8 mouse cellular contexts compared by ENCODE assay signal in genomic region chr5:34186391-34186790, GRCm38 (mm10). TPM values are rescaled to one million over a fixed set of nuclear protein-coding genes. Genes with fewer than 3 reads are reported as not detected.
DNase-seq lines count a peak whose midpoint lies in the region; ATAC-seq and TF ChIP-seq lines count a peak whose summit lies in the region.

No protein-coding gene starts in this region.

- H3K4me2 ChIP-seq in heart, embryonic 11.5 days = peak overlapping the region; percentile 90
- H3K4me2 ChIP-seq in forebrain, embryonic 15.5 days (replicated peaks) = peak overlapping the region; percentile 94
- H3K4me2 ChIP-seq in limb, embryonic 13.5 days (replicated peaks) = peak overlapping the region; percentile 85
- peak overlapping the region; percentile 96 for H3K4me2 ChIP-seq in neural tube, embryonic 13.5 days

- H3K4me1 ChIP-seq in heart, embryonic 11.5 days (ENCODE audit: control insufficient read depth, insufficient read depth, low read length) = peaks cover 51% of the 10 kb centered on the region
- H3K4me1 ChIP-seq in G1E (ENCODE audit: insufficient read depth, low read depth, low read length) = peaks cover 42% of the 10 kb centered on the region
- H3K4me1 ChIP-seq in forebrain, embryonic 15.5 days = peaks cover 46% of the 10 kb centered on the region
- H3K4me1 ChIP-seq in limb, embryonic 13.5 days = peaks cover 52% of the 10 kb centered on the region
- H3K4me1 ChIP-seq in neural tube, embryonic 13.5 days (replicated peaks) = peaks cover 61% of the 10 kb centered on the region

- intact Hi-C loops in heart, postnatal 25 days (cut with DNase I) = no loop called here
- intact Hi-C loops in left cerebral cortex, postnatal 14 days (cut with DNase I) = loop anchor here (10.0 kb wide), 1 partner anchor 92 kb away; no protein-coding TSS in a partner anchor

- peak overlapping the region; percentile 90 for H3K9ac ChIP-seq in heart, embryonic 11.5 days (ENCODE audit: low read depth, low read length)
- peak overlapping the region; percentile 77 for H3K9ac ChIP-seq in forebrain, embryonic 15.5 days (replicated peaks)
- H3K9ac ChIP-seq in limb, embryonic 13.5 days = peak overlapping the region; percentile 87
- H3K9ac ChIP-seq in neural tube, embryonic 13.5 days = peak overlapping the region; percentile 85

- no peaks in the 10 kb centered on the region for H3K27me3 ChIP-seq in heart, embryonic 11.5 days (ENCODE audit: control insufficient read depth, insufficient read depth, low read length)
- H3K27me3 ChIP-seq in G1E (ENCODE audit: insufficient read depth, low read length) = peaks cover 23% of the 10 kb centered on the region
- H3K27me3 ChIP-seq in forebrain, embryonic 15.5 days = peaks cover 5% of the 10 kb centered on the region; the same call in 1 of the 2 replicates
- H3K27me3 ChIP-seq in limb, embryonic 13.5 days = no peaks in the 10 kb centered on the region
- H3K27me3 ChIP-seq in neural tube, embryonic 13.5 days = no peaks in the 10 kb centered on the region

- peak overlapping the region; percentile 91; the same call in 1 of the 2 replicates for H3K27ac ChIP-seq in heart, embryonic 11.5 days (ENCODE audit: low read depth, low read length)
- H3K27ac ChIP-seq in forebrain, embryonic 15.5 days (replicated peaks) = no peak overlapping the region
- H3K27ac ChIP-seq in limb, embryonic 13.5 days = peak overlapping the region; percentile 92; the same call in 1 of the 2 replicates
- peak overlapping the region; percentile 91; the same call in 1 of the 2 replicates for H3K27ac ChIP-seq in neural tube, embryonic 13.5 days (replicated peaks)

- ATAC-seq in heart, embryonic 11.5 days (replicated peaks; ENCODE audit: insufficient number of reproducible peaks, low FRiP score, low TSS enrichment) = no peak
- ATAC-seq in G1E (ENCODE audit: extremely low read depth, insufficient number of reproducible peaks, low FRiP score, poor library complexity, severe bottlenecking) = no peak
- no peak for ATAC-seq in forebrain, embryonic 15.5 days (replicated peaks)
- ATAC-seq in limb, embryonic 13.5 days (ENCODE audit: low FRiP score, low read depth) = no peak
- ATAC-seq in neural tube, embryonic 13.5 days (ENCODE audit: low read depth) = no peak

- H3K4me3 ChIP-seq in heart, embryonic 11.5 days (ENCODE audit: low read depth, low read length) = peak overlapping the region; percentile 92
- peak overlapping the region; percentile 83 for H3K4me3 ChIP-seq in G1E (ENCODE audit: low read depth, low read length)
- peak overlapping the region; percentile 95 for H3K4me3 ChIP-seq in forebrain, embryonic 15.5 days
- peak overlapping the region; percentile 96 for H3K4me3 ChIP-seq in limb, embryonic 13.5 days
- H3K4me3 ChIP-seq in neural tube, embryonic 13.5 days = peak overlapping the region; percentile 87

- no peak for TF ChIP-seq CTCF in G1E (IDR thresholded peaks at IDR 0.05; ENCODE audit: low read depth, low read length)

- no peak for DNase-seq in heart, postnatal 25 days (ENCODE audit: low spot score)
- DNase-seq in G1E (ENCODE audit: low spot score) = no peak
- no peak for DNase-seq in left cerebral cortex, postnatal 14 days (ENCODE audit: low spot score in 2 of 2)
- no peak for DNase-seq in embryo, embryonic 10 days (ENCODE audit: low spot score)

- 69% methylated on average over 2 of the region's 2 CpGs for WGBS in heart, embryonic 11.5 days (ENCODE audit: insufficient replicate concordance)
- WGBS in forebrain, embryonic 15.5 days = 72% methylated on average over 2 of the region's 2 CpGs
- WGBS in limb, embryonic 13.5 days = 68% methylated on average over 2 of the region's 2 CpGs
- WGBS in neural tube, embryonic 13.5 days = 67% methylated on average over 2 of the region's 2 CpGs

- peaks cover 3% of the 10 kb centered on the region; the same call in 1 of the 2 replicates for H3K36me3 ChIP-seq in heart, embryonic 11.5 days (ENCODE audit: control insufficient read depth, insufficient read depth, low read length)
- peaks cover 12% of the 10 kb centered on the region for H3K36me3 ChIP-seq in G1E (replicated peaks)
- peaks cover 2% of the 10 kb centered on the region; the same call in 1 of the 2 replicates for H3K36me3 ChIP-seq in forebrain, embryonic 15.5 days
- H3K36me3 ChIP-seq in limb, embryonic 13.5 days = peaks cover 30% of the 10 kb centered on the region
- peaks cover 30% of the 10 kb centered on the region for H3K36me3 ChIP-seq in neural tube, embryonic 13.5 days

- no peaks in the 10 kb centered on the region for H3K9me3 ChIP-seq in heart, embryonic 11.5 days (replicated peaks; ENCODE audit: control insufficient read depth, low read length)
- no peaks in the 10 kb centered on the region for H3K9me3 ChIP-seq in G1E (replicated peaks)
- H3K9me3 ChIP-seq in forebrain, embryonic 15.5 days = no peaks in the 10 kb centered on the region
- H3K9me3 ChIP-seq in limb, embryonic 13.5 days = no peaks in the 10 kb centered on the region
- no peaks in the 10 kb centered on the region for H3K9me3 ChIP-seq in neural tube, embryonic 13.5 days

RNA-seq across cellular contexts. Expression of gene Mxd4, which starts 1.1 kb away (rescaled TPM):
- polyA plus RNA-seq in heart, embryonic 11.5 days (2014; fragmentation: Nextera tagmentation; extraction: Ambion mirVana) = 23.3 and 26.7 TPM in 2 replicates
- total RNA-seq in heart, postnatal 25 days (2021) = 10 to 100 TPM; 72.6 to 89.1 TPM
- total RNA-seq in G1E (2014; fragmentation: Nextera tagmentation) = 9.8 and 12.8 TPM in 2 replicates
- 28.4 and 38.6 TPM in 2 replicates for total RNA-seq in G1E (2017)
- polyA plus RNA-seq in G1E (2012) = 15.0 and 17.9 TPM in 2 replicates
- 40.5 and 44.5 TPM in 2 replicates for polyA plus RNA-seq in forebrain, embryonic 15.5 days (2015; fragmentation: Nextera tagmentation; extraction: Ambion mirVana)
- polyA plus RNA-seq in limb, embryonic 13.5 days (2015; fragmentation: Nextera tagmentation; extraction: Ambion mirVana) = 36.4 and 39.6 TPM in 2 replicates
- polyA plus RNA-seq in neural tube, embryonic 13.5 days (2015; fragmentation: Nextera tagmentation; extraction: Ambion mirVana) = 27.0 and 31.6 TPM in 2 replicates
- 10 to 100 TPM; 75.4 to 87.4 TPM for total RNA-seq in left cerebral cortex, postnatal 14 days (2021)

RNA-seq across cellular contexts. Expression of gene Haus3, which starts 17.1 kb away (rescaled TPM):
- 28.8 and 31.2 TPM in 2 replicates for polyA plus RNA-seq in heart, embryonic 11.5 days (2014; fragmentation: Nextera tagmentation; extraction: Ambion mirVana)
- total RNA-seq in heart, postnatal 25 days (2021) = 1 to 10 TPM; 3.4 to 3.9 TPM
- total RNA-seq in G1E (2014; fragmentation: Nextera tagmentation) = 85.7 and 94.2 TPM in 2 replicates
- 111 and 121 TPM in 2 replicates for total RNA-seq in G1E (2017)
- 1.3 and 2.0 TPM in 2 replicates for polyA plus RNA-seq in G1E (2012)
- 19.1 and 20.9 TPM in 2 replicates for polyA plus RNA-seq in forebrain, embryonic 15.5 days (2015; fragmentation: Nextera tagmentation; extraction: Ambion mirVana)
- 36.8 and 39.1 TPM in 2 replicates for polyA plus RNA-seq in limb, embryonic 13.5 days (2015; fragmentation: Nextera tagmentation; extraction: Ambion mirVana)
- polyA plus RNA-seq in neural tube, embryonic 13.5 days (2015; fragmentation: Nextera tagmentation; extraction: Ambion mirVana) = 15.2 and 17.9 TPM in 2 replicates
- total RNA-seq in left cerebral cortex, postnatal 14 days (2021) = 1 to 10 TPM; 5.1 to 5.5 TPM

RNA-seq across cellular contexts. Expression of gene Poln, which starts 17.1 kb away (rescaled TPM):
- polyA plus RNA-seq in heart, embryonic 11.5 days (2014; fragmentation: Nextera tagmentation; extraction: Ambion mirVana) = 0.38 and 0.52 TPM in 2 replicates
- 1 to 10 TPM; 3.3 to 3.4 TPM for total RNA-seq in heart, postnatal 25 days (2021)
- total RNA-seq in G1E (2014; fragmentation: Nextera tagmentation) = 0.83 TPM in 1 of 2 replicates, not detected in the other
- 2.9 and 3.4 TPM in 2 replicates for total RNA-seq in G1E (2017)
- polyA plus RNA-seq in G1E (2012) = not detected in 2 replicates
- 0.19 and 0.34 TPM in 2 replicates for polyA plus RNA-seq in forebrain, embryonic 15.5 days (2015; fragmentation: Nextera tagmentation; extraction: Ambion mirVana)
- 0.52 and 0.84 TPM in 2 replicates for polyA plus RNA-seq in limb, embryonic 13.5 days (2015; fragmentation: Nextera tagmentation; extraction: Ambion mirVana)
- polyA plus RNA-seq in neural tube, embryonic 13.5 days (2015; fragmentation: Nextera tagmentation; extraction: Ambion mirVana) = 0.29 and 1.0 TPM in 2 replicates
- total RNA-seq in left cerebral cortex, postnatal 14 days (2021) = under 1 TPM; 0.79 to 0.91 TPM
